Mouse (Mus musculus) layer of hippocampus, adult 11-12 months (tissue): ENCODE data around the gene Ltc4s.

Source experiments
- DNase-seq: peaks from one replicate; pipeline ENCODE4 v3.0.0; 2022; ENCODE audit warnings: low spot score

Gene Ltc4s

GRCm38 (mm10) chr11:50201590-50201989, 36.8 kb downstream of the Ltc4s start:
- DNase-seq: no peak

GRCm38 (mm10) chr11:50200613-50201012, 37.8 kb downstream of the Ltc4s start:
- DNase-seq: no peak

- no peak for DNase-seq
Measured at GRCm38 (mm10) chr11:50198916-50199315, 39.5 kb downstream of the Ltc4s start.

DNA sequence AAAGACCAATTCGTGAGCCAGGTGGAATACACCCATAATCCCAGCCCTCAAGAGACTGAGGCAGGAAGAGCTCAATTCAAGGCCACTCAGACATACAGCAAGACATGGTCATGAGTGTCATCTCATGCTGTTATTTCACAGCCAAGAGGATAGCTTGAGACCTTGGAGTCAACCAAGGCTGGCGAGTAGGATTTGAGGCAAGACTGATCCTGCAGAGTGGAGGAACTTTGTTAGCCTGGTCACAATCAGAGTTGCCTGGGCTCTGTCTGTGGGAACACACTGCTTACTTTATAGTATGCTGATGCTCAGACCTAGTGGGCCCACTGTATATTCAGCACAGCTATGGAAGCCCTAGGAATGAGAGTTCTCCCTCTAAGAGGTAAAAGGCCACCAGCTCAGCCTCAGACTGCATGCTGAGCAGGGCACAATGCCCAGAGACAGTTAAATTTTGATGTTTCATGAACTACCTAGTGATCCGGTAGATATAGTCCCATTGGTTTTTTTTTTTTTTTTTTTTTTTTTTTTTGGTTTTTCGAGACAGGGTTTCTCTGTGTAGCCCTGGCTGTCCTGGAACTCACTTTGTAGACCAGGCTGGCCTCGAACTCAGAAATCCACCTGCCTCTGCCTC, 40.1 kb downstream of the Ltc4s start:
- DNase-seq: no peak

DNA sequence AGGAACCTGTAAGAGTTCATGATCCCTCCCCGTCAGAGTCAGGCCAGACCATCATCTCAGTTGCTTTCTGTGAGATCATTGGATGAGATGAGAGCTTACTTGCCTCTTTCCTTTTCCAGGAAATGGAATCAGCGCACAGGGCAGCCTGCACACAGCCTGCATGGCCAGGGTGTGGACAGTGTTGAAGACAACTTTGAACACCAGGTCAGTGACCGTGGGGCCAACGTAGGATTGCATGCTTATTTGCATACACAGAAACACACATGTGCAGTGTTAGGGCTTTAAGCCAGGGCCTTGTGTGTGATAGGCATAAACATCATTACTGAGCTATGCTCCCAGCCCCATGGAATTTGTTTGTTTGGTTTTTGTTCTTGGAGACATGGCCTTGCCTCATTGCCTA, 40.9 kb downstream of the Ltc4s start:
- no peak for DNase-seq

DNA sequence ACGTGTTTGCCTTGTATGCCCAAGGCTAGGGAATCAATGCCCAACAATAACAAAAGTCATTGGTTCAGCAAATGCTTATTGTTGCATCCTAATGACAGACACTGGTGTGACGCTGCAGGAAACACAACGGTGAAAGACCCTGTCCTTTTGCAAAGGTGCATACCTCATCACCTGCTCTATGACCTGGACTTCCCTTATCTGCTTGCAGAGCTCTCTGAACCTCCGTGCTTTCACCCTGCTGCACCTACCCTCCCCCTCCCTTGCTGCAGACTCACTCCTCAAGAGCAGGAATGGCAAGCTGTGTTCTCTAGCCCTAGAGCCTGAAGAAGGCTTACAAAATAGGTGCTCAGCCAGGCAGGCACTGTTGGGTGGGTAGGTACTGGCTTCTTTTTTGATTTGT, 43.6 kb downstream of the Ltc4s start:
- no peak for DNase-seq

- DNase-seq: no peak
Measured at GRCm38 (mm10) chr11:50194070-50194469, 44.3 kb downstream of the Ltc4s start.

DNA sequence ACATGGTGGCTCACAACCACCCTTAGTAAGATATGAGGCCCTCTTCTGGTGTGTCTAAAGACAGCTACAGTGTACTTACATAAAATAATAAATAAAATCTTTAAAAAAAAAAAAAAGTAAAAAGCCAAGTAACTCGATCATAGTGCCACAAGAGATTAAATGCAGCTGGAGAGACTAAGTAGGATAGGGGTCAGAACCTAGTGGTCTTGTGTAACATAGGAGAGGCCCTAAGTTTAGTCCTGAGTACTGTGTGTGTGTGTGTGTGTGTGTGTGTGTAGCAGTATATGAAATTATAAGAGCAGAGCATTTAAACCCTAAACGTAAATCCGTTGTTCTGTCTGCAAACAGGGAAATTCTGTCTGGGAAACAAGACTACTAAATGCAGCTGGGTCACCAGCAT, 46.1 kb downstream of the Ltc4s start:
- no peak for DNase-seq

GRCm38 (mm10) chr11:50190362-50190761, 48.1 kb downstream of the Ltc4s start:
- DNase-seq: no peak

- DNase-seq: no peak
Measured at GRCm38 (mm10) chr11:50188682-50189081, 49.7 kb downstream of the Ltc4s start.
